Mouse (Mus musculus): ENCODE measurements around the gene Gm20388. TPM values are rescaled to one million over a fixed set of nuclear protein-coding genes. Genes with fewer than 3 reads are reported as not detected.

Gene Gm20388
- total RNA-seq, 2 experiments from 2014 or later: 2.2 to 7.6 TPM

- no peak for TF ChIP-seq CTCF (conservative IDR thresholded peaks at IDR 0.05)
- Histone ChIP-seq H3K27ac (no peak overlapping the region), H3K4me3 (no peak overlapping the region)
- DNase-seq (ENCODE audit: low spot score in 2 of 2): no peak
Measured at GRCm38 (mm10) chr8:120980948-120981347, 1070.3 kb downstream of the Gm20388 start.

- no peak for DNase-seq (ENCODE audit: low spot score in 2 of 2)
- no peak overlapping the region for H3K4me3 ChIP-seq
- H3K27ac ChIP-seq: no peak overlapping the region
- TF ChIP-seq CTCF (conservative IDR thresholded peaks at IDR 0.05): no peak
Measured at GRCm38 (mm10) chr8:120984888-120985287, 1074.2 kb downstream of the Gm20388 start.

- Histone ChIP-seq H3K27ac (no peak overlapping the region), H3K4me3 (no peak overlapping the region)
- DNase-seq (ENCODE audit: low spot score in 2 of 2): no peak
- no peak for TF ChIP-seq CTCF (conservative IDR thresholded peaks at IDR 0.05)
Measured at GRCm38 (mm10) chr8:120986022-120986421, 1075.4 kb downstream of the Gm20388 start.

GRCm38 (mm10) chr8:120993738-120994137, 1083.1 kb downstream of the Gm20388 start:
- Histone ChIP-seq H3K27ac (no peak overlapping the region), H3K4me3 (no peak overlapping the region)
- TF ChIP-seq CTCF (conservative IDR thresholded peaks at IDR 0.05): no peak
- DNase-seq (ENCODE audit: low spot score in 2 of 2): no peak

- no peak for DNase-seq (ENCODE audit: low spot score in 2 of 2)
- TF ChIP-seq CTCF (conservative IDR thresholded peaks at IDR 0.05): no peak
- Histone ChIP-seq H3K4me3 (no peak overlapping the region), H3K27ac (no peak overlapping the region)
Measured at GRCm38 (mm10) chr8:120995424-120995823, 1084.8 kb downstream of the Gm20388 start.

- H3K27ac ChIP-seq: no peak overlapping the region
- DNase-seq (ENCODE audit: low spot score in 2 of 2): no peak
- no peak overlapping the region for H3K4me3 ChIP-seq
- TF ChIP-seq CTCF (conservative IDR thresholded peaks at IDR 0.05): no peak
Measured at GRCm38 (mm10) chr8:120996905-120997581, 1086.4 kb downstream of the Gm20388 start.

- no peak for DNase-seq (ENCODE audit: low spot score in 2 of 2)
- H3K27ac ChIP-seq: no peak overlapping the region
- no peak for TF ChIP-seq CTCF (conservative IDR thresholded peaks at IDR 0.05)
- no peak overlapping the region for H3K4me3 ChIP-seq
Measured at GRCm38 (mm10) chr8:120997926-120998325, 1087.3 kb downstream of the Gm20388 start.

- DNase-seq (ENCODE audit: low spot score in 2 of 2): no peak
- Histone ChIP-seq H3K4me3 (no peak overlapping the region), H3K27ac (no peak overlapping the region)
- TF ChIP-seq CTCF (conservative IDR thresholded peaks at IDR 0.05): no peak
Measured at GRCm38 (mm10) chr8:120998966-120999365, 1088.3 kb downstream of the Gm20388 start.

GRCm38 (mm10) chr8:121001951-121002350, 1091.3 kb downstream of the Gm20388 start:
- no peak for TF ChIP-seq CTCF (conservative IDR thresholded peaks at IDR 0.05)
- Histone ChIP-seq H3K27ac (no peak overlapping the region), H3K4me3 (no peak overlapping the region)
- DNase-seq (ENCODE audit: low spot score in 2 of 2): no peak

GRCm38 (mm10) chr8:121002871-121003539, 1092.4 kb downstream of the Gm20388 start:
- no peak for DNase-seq (ENCODE audit: low spot score in 2 of 2)

GRCm38 (mm10) chr8:121003639-121004038, 1093.0 kb downstream of the Gm20388 start:
- H3K4me3 ChIP-seq: no peak overlapping the region
- no peak for DNase-seq (ENCODE audit: low spot score in 2 of 2)
- H3K27ac ChIP-seq: no peak overlapping the region
- TF ChIP-seq CTCF (conservative IDR thresholded peaks at IDR 0.05): no peak

More at GRCm38 (mm10) chr8:121002871-121003539, 1092.4 kb downstream of the Gm20388 start:
- no peak for TF ChIP-seq CTCF (conservative IDR thresholded peaks at IDR 0.05)
- Histone ChIP-seq H3K4me3 (no peak overlapping the region), H3K27ac (no peak overlapping the region)

GRCm38 (mm10) chr8:121013318-121013717, 1102.7 kb downstream of the Gm20388 start:
- Histone ChIP-seq H3K27ac (no peak overlapping the region), H3K4me3 (no peak overlapping the region)
- no peak for TF ChIP-seq CTCF (conservative IDR thresholded peaks at IDR 0.05)
- DNase-seq (ENCODE audit: low spot score in 2 of 2): no peak

- no peak overlapping the region for H3K4me3 ChIP-seq
- H3K27ac ChIP-seq: no peak overlapping the region
- DNase-seq (ENCODE audit: low spot score in 2 of 2): peak in 1 of 2 experiments; percentile 13
- TF ChIP-seq CTCF (conservative IDR thresholded peaks at IDR 0.05): no peak
Measured at GRCm38 (mm10) chr8:121016621-121017020, 1106.0 kb downstream of the Gm20388 start.

GRCm38 (mm10) chr8:121018236-121018635, 1107.6 kb downstream of the Gm20388 start:
- Histone ChIP-seq H3K27ac (no peak overlapping the region), H3K4me3 (no peak overlapping the region)
- TF ChIP-seq CTCF (conservative IDR thresholded peaks at IDR 0.05): no peak
- DNase-seq (ENCODE audit: low spot score in 2 of 2): no peak
